Mouse (Mus musculus) forebrain, embryonic 11.5 days (tissue): ENCODE data around the gene Cyp2c39. TPM values are rescaled to one million over a fixed set of nuclear protein-coding genes. Genes with fewer than 3 reads are reported as not detected.
"Not testable (repeated sequence)": the region's sequence is repeated elsewhere in the genome, so short reads cannot be mapped to it uniquely, and the experiment has no call there.

Experiments
- ATAC-seq: fragments of 200-750 bp; cut with Nextera tagmentation; replicated peaks from 2 replicates; pipeline ENCODE4 v1.8.0; 2017; ENCODE audit warnings: moderate TSS enrichment; ENCODE audit not compliant: low FRiP score
- DNase-seq: peaks from one replicate; pipeline ENCODE4 v3.0.0-alpha.2; 2017; ENCODE audit warnings: low spot score
- H3K27ac ChIP-seq: fragments of 300-500 bp; sonication (generic); 2 replicates; pipeline ENCODE4 v1.5.1; 2014; ENCODE audit warnings: low read depth, low read length
- H3K27me3 ChIP-seq: fragments of 300-500 bp; sonication (generic); 2 replicates; pipeline ENCODE4 v1.6.1; 2014; ENCODE audit warnings: mild to moderate bottlenecking, low read length, mixed read lengths; ENCODE audit not compliant: control insufficient read depth, insufficient read depth
- H3K36me3 ChIP-seq: fragments of 300-500 bp; sonication (generic); 2 replicates; pipeline ENCODE4 v1.6.1; 2014; ENCODE audit warnings: mild to moderate bottlenecking, low read length, moderate library complexity, mixed read lengths; ENCODE audit not compliant: control insufficient read depth, insufficient read depth
- H3K4me1 ChIP-seq: fragments of 300-500 bp; sonication (generic); replicated peaks from 2 replicates; pipeline ENCODE4 v1.6.1; 2014; ENCODE audit warnings: low read length, mixed read lengths; ENCODE audit not compliant: control insufficient read depth, insufficient read depth
- H3K4me2 ChIP-seq: fragments of 300-500 bp; sonication (generic); 2 replicates; pipeline ENCODE4 v1.6.1; 2014; ENCODE audit warnings: low read depth, mild to moderate bottlenecking, low read length, moderate library complexity, mixed read lengths; ENCODE audit not compliant: severe bottlenecking
- H3K4me3 ChIP-seq: fragments of 300-500 bp; sonication (generic); 2 replicates; pipeline ENCODE4 v1.5.1; 2014; ENCODE audit warnings: low read depth, low read length
- H3K9ac ChIP-seq: fragments of 300-500 bp; sonication (generic); 2 replicates; pipeline ENCODE4 v1.6.1; 2014; ENCODE audit warnings: low read length
- H3K9me3 ChIP-seq: fragments of 300-500 bp; sonication (generic); 2 replicates; pipeline ENCODE4 v1.6.1; 2016; ENCODE audit warnings: low read length, mixed read lengths; ENCODE audit not compliant: control insufficient read depth
- WGBS: fragments of 180-500 bp; shearing (Covaris S2); extraction: QIAGEN DNeasy Blood & Tissue Kit; methylation state at CpG from one replicate; pipeline ENCODE4 v1.1.7; 2014; 5-methylcytosine and 5-hydroxymethylcytosine counted together
- polyA plus RNA-seq: library from polyadenylated mRNA; unstranded; fragments of >200 nt; fragmentation: Nextera tagmentation; extraction: Ambion mirVana; gene quantifications from 2 replicates; pipeline ENCODE4 v1.2.1, GENCODE M21; 2014

Gene Cyp2c39
- polyA plus RNA-seq = not detected in 2 replicates

GRCm38 (mm10) chr19:39510534-39510933 is at the start of gene Cyp2c39:
Gene Cyp2c39, plus strand, starts transcription at chr19:39510862.
- no peaks in the 10 kb centered on the region for H3K27me3 ChIP-seq
- H3K4me1 ChIP-seq = no peaks in the 10 kb centered on the region
- H3K4me3 ChIP-seq = no peak within 1 kb of the TSS
- no peaks in the 10 kb centered on the region; the same call in 1 of the 2 replicates for H3K9me3 ChIP-seq
- WGBS = 80% methylated on average over 4 of the region's 4 CpGs
- DNase-seq (no peak), ATAC-seq (no peak)
- H3K27ac ChIP-seq = no peak within 1 kb of the TSS
- H3K9ac ChIP-seq = no peak within 1 kb of the TSS
- no peak within 1 kb of the TSS for H3K4me2 ChIP-seq
- H3K36me3 ChIP-seq = no peaks in the 10 kb centered on the region

- DNase-seq (no peak), ATAC-seq (no peak)
- Histone ChIP-seq H3K27ac (no peak within 1 kb of the TSS), H3K27me3 (no peaks in the 10 kb centered on the region), H3K9ac (no peak within 1 kb of the TSS), H3K36me3 (no peaks in the 10 kb centered on the region), H3K4me2 (no peak within 1 kb of the TSS), H3K9me3 (no peaks in the 10 kb centered on the region; the same call in 1 of the 2 replicates), H3K4me1 (no peaks in the 10 kb centered on the region), H3K4me3 (no peak within 1 kb of the TSS)
- 82% methylated on average over 1 of the region's 1 CpGs for WGBS
Observed at GRCm38 (mm10) chr19:39462941-39463340, 47.7 kb upstream of the Cyp2c39 start, which contains the start of gene Cyp2c38. Gene Cyp2c38, minus strand, starts transcription at chr19:39463075.

GRCm38 (mm10) chr19:39463923-39464322 is 46.7 kb upstream of the Cyp2c39 start:
- Histone ChIP-seq H3K4me2 (no peak overlapping the region), H3K27me3 (no peaks in the 10 kb centered on the region), H3K9ac (no peak overlapping the region), H3K36me3 (no peaks in the 10 kb centered on the region), H3K27ac (no peak overlapping the region), H3K9me3 (no peaks in the 10 kb centered on the region; the same call in 1 of the 2 replicates), H3K4me1 (no peaks in the 10 kb centered on the region), H3K4me3 (no peak overlapping the region)
- DNase-seq = no peak
- ATAC-seq = no peak

- WGBS = 88% methylated on average over 1 of the region's 1 CpGs
- H3K9ac ChIP-seq, H3K4me3 ChIP-seq, H3K36me3 ChIP-seq, H3K27ac ChIP-seq, H3K9me3 ChIP-seq, ATAC-seq, H3K4me1 ChIP-seq, H3K27me3 ChIP-seq, DNase-seq, H3K4me2 ChIP-seq: not testable (repeated sequence)
Observed at GRCm38 (mm10) chr19:39483961-39484360, 26.7 kb upstream of the Cyp2c39 start.

DNA sequence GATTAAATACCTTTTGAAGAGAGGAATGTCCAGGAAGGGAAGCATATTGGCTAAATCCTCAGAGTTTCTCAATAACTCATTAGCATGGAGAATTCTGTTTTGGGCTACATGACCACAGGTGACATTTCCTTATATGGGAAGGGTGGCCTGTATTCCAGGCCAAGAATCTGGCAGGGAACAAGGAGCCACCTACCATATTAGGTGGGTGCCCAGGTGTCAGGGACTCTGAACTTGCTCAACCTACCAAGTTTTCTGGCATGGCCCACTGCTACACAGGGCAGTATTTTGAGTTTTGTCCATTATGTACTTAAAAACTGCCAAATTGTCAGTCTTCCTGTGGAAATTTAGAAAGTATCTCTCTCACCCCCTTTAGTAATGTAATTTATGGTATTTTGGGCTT is 4.3 kb upstream of the Cyp2c39 start:
- Histone ChIP-seq H3K4me3 (no peak overlapping the region), H3K4me2 (no peak overlapping the region), H3K9me3 (no peaks in the 10 kb centered on the region; the same call in 1 of the 2 replicates), H3K9ac (no peak overlapping the region), H3K27me3 (no peaks in the 10 kb centered on the region), H3K4me1 (no peaks in the 10 kb centered on the region), H3K27ac (no peak overlapping the region), H3K36me3 (no peaks in the 10 kb centered on the region)
- ATAC-seq = no peak
- DNase-seq = no peak

GRCm38 (mm10) chr19:39509533-39509932 is 1.1 kb upstream of the Cyp2c39 start:
- WGBS = 82% methylated on average over 1 of the region's 1 CpGs
- no peak for DNase-seq
- Histone ChIP-seq H3K4me1 (no peaks in the 10 kb centered on the region), H3K9me3 (no peaks in the 10 kb centered on the region; the same call in 1 of the 2 replicates), H3K36me3 (no peaks in the 10 kb centered on the region), H3K4me3 (no peak overlapping the region), H3K9ac (no peak overlapping the region), H3K27ac (no peak overlapping the region), H3K27me3 (no peaks in the 10 kb centered on the region), H3K4me2 (no peak overlapping the region)
- ATAC-seq = no peak

Other genes with a start within 250 kb of the Cyp2c39 start
- gene Cyp2c29, start 241.5 kb upstream of the Cyp2c39 start, polyA plus RNA-seq = not detected in 2 replicates
- not detected in 2 replicates for gene Cyp2c38, start 47.8 kb upstream of the Cyp2c39 start, polyA plus RNA-seq
- gene Cyp2c67, start 138.2 kb downstream of the Cyp2c39 start, polyA plus RNA-seq = not detected in 2 replicates
- not detected in 2 replicates for gene Cyp2c68, start 230.2 kb downstream of the Cyp2c39 start, polyA plus RNA-seq